Mouse (Mus musculus) lung, postnatal 14 days (tissue): ENCODE results near the gene Prkag3.

Source experiments
- DNase-seq: peaks from one replicate; pipeline ENCODE4 v3.0.0; 2021

Gene Prkag3

DNA sequence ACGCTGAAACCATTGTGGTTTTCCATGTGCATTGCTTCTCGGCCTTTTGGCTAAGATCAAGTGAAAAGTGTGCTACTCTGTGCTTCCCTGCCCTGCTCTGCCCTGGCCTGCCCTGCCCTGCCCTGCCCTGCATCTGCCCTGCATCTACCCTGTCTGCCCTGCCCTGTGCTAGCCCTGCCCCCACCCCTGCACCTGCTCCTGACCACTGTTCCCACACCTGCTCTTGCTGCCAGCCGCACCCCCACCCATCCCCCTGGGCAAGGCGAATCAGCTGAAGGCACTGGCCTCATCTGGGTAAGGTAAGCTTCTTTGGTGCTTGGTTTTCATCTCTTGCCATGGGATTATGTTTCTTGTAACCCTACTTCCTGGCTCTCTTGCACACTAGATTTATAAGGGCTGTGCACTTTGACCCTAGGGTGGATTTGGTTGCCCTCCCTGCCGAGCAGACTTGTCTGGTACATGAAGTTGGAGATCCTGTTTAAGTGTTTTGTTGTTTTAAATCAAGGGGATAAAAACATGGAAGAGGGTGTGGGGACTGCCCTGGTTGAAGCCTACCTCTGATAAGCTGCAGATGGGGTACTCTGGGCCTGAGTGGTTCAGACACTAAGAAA lies 5.3 kb upstream of the Prkag3 start:
- DNase-seq, result no peak

- no peak for DNase-seq
Observed at GRCm38 (mm10) chr1:74753266-74753974, 4.4 kb upstream of the Prkag3 start.

DNA sequence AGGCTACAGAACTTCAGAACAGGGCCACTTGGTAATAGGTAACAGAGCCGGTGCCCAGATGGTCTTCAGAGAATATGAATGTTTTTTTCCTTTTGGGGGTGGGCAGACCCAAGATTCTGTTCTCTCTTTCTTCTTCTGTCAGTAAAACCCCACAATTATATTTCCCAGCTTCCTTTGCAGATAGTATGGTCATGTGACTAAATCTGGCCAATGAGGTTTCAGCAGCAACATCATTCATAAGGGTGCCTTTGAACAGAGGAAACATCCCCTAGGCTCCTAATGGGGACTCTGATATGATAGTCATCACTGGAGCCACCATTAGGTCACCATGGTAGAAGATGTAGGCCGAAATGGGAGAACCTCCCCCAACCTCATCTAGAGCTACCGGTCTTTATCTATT lies 3.8 kb upstream of the Prkag3 start:
- no peak for DNase-seq

DNA sequence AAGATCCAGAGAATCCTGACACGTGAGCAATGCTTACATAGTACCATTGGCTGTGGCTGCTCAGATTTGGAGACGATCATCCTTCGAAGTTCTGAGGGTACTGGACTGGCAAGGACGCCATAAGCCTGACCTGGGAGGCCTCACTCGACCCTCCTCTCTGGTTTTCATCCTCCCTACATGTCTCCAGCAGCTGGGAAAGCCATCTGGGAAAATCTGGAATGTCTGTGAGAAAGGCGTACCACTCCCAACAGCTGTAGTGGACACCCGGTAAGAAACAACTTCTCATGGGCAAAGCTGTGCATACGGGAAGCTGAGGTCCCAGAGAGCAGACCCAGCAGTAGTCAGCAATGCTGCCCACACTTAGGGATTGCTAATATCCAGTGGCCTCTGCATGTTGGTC lies 3.1 kb upstream of the Prkag3 start:
- no peak for DNase-seq

DNA sequence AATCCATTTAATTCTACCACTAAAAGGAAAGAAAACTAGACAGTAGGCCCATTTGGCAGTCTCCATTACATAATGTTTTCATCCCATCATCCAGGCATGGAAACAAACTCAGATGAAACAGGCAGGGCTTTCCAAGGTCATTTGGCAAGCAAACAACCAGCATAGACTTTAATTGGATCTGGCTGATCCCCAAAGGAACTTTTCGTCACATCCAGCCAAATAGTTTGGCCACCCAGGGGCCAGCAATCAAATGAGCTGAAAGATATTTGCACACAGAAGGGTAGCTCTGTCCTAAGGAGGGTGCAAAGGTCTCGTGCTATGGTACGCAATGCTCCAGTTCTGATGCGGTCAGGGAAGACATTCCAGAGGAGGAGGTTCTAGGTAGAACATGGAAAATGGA lies 1.7 kb upstream of the Prkag3 start:
- DNase-seq, result peak; percentile 17

- peak; percentile 70 for DNase-seq
Observed at GRCm38 (mm10) chr1:74749301-74749700, 280 bp upstream of the Prkag3 start.

GRCm38 (mm10) chr1:74747335-74747734 lies 1.7 kb downstream of the Prkag3 start:
- DNase-seq, result no peak

- DNase-seq, result no peak
Observed at GRCm38 (mm10) chr1:74740846-74741245, 8.2 kb downstream of the Prkag3 start.

GRCm38 (mm10) chr1:74737500-74737899 lies 11.5 kb downstream of the Prkag3 start:
- DNase-seq, result no peak

GRCm38 (mm10) chr1:74736977-74737376 lies 12.0 kb downstream of the Prkag3 start:
- DNase-seq, result no peak

- no peak for DNase-seq
Observed at GRCm38 (mm10) chr1:74728446-74728845, 20.6 kb downstream of the Prkag3 start.

DNA sequence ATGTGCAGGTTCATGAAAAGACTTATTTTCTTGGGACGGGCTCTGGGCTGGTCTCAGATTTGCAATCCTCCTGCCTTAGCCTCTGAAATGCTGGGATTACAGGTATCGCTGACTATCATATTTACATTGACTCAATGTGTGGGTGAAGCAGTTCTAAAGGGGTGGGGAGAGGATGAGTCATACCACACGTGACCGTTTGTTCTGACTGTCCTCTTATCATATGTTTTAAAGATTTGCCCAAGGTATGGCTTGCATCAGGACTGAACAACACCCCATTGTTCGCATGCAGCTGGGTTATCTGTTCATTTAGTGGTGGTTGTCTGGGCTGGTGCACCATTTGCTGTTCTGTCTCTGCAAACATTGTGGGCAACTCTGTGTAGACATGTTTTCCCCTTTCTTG lies 22.3 kb downstream of the Prkag3 start:
- DNase-seq, result no peak

GRCm38 (mm10) chr1:74726114-74726513 lies 22.9 kb downstream of the Prkag3 start:
- DNase-seq, result no peak

GRCm38 (mm10) chr1:74723748-74724147 lies 25.3 kb downstream of the Prkag3 start:
- peak; percentile 16 for DNase-seq

DNA sequence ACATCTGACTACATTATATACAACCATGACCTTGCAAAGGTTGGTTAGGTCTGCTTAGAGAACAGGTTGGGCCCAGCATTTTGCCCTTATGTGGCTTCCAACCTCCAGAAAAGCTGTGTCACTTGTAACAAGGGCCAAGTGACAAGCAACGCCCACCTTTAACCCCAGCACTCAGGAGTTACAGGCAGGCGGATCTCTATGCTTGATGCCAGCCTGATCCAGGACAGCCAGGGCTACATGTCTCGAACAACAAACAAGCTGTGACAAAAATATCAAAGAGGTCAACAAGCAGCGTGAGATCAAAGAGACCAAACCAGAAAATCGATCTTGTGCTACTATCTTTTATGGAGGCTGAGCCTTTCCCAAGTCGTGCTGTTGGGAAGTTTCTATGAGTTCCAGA lies 27.4 kb downstream of the Prkag3 start:
- no peak for DNase-seq

- DNase-seq, result no peak
Observed at GRCm38 (mm10) chr1:74719281-74719680, 29.7 kb downstream of the Prkag3 start.

DNA sequence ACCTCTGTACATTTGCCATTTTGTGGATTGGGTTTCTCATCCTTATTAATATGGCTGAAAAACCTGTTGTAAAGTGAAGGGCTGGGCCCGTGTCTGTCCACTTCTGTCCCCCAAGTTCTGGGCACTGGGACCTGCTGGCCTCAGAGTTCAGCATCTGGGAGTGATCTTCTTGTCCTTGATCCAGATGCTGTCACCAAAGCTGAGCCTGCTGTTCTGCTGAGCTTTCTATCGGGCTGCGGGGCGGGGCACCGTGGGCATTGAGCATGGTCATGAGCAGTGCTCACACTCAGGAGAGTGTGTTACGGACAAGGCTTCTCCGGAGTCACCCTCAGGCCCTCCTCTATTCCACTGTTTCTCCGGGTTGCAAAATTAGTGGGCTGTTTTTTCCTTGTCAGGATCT lies 30.9 kb downstream of the Prkag3 start:
- no peak for DNase-seq

DNA sequence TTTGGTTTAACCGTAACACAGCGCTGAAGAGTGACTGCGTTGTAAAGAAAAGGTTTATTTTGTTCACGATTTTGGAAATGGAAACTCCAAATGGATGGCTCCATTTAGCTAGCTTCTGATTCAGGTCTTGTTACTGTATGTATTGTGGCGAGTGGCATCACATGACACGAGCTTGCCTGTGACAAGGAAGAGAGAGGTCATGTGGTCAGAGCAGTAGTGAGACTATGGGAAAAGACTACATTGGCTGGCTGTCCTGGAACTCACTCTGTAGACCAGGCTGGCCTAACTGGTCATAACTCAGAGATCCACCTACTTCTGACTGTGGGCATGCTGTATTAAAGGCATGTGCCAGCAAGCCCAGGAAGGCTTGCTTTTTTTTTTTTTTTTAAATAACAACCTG lies 33.1 kb downstream of the Prkag3 start:
- no peak for DNase-seq

GRCm38 (mm10) chr1:74715468-74715867 lies 33.6 kb downstream of the Prkag3 start:
- no peak for DNase-seq

GRCm38 (mm10) chr1:74714967-74715366 lies 34.1 kb downstream of the Prkag3 start:
- DNase-seq, result no peak

DNA sequence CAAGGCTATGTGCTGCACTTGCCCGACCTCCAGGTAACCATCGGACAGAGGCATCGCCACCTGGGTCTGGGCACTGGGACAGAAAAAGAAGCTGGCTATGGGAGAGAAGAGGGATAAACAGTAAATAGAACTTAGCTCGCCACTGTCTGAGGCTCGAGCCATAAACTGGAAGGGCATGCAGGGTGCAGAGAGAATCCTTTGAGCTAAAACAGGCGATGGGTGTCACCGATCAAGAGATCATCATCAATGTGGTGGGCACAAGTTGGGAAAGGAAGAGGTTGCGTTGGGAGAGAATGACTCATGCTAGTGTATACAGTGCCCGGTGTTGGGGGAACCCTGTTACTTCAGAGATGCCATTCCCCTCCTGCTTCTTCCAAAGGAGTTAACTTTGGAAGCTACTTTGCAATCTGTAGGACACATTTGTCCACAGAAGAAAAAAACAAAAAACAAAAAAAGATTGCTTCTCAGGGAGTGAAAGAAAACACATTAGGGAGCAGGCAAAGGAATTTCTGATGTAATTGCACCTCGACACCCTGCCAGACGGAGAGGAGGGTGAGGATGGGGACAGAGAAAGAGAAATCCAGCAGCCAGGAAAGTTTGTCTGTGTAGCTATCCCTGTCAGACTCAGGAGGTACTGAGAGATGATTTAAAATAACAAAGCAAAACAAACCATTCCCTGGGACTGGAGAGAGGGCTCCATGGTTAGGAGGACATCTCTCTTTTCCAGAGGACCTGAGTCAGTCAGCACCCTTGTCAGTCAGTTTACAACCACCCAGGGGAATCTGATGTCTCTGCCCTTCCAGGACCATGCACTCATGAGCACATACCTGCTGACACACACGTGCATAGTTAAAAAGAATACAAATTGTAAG lies 34.9 kb downstream of the Prkag3 start:
- DNase-seq, result no peak

GRCm38 (mm10) chr1:74713099-74713858 lies 35.7 kb downstream of the Prkag3 start, which contains the start of gene Cyp27a1:
Cyp27a1 (plus strand) TSS chr1:74713574.
- DNase-seq, result peak; percentile 66
